Mouse (Mus musculus) intestine, embryonic 15.5 days (tissue): ENCODE results near the gene Crb3. TPM values are rescaled to one million over a fixed set of nuclear protein-coding genes. Genes with fewer than 3 reads are reported as not detected.
A peak's percentile ranks its signal among the peaks of the same experiment; 100 is the strongest.

ENCODE experiments used
- ATAC-seq: fragments of 200-750 bp; cut with Nextera tagmentation; 2 replicates; pipeline ENCODE4 v1.8.0; 2017; ENCODE audit warnings: moderate TSS enrichment, moderate library complexity
- H3K27ac ChIP-seq: fragments of 300-500 bp; sonication (generic); 2 replicates; pipeline ENCODE4 v1.5.1; 2015; ENCODE audit warnings: mild to moderate bottlenecking, inconsistent platforms
- H3K27me3 ChIP-seq: fragments of 300-500 bp; sonication (generic); replicated peaks from 2 replicates; pipeline ENCODE4 v1.6.1; 2015; ENCODE audit warnings: inconsistent platforms
- H3K36me3 ChIP-seq: fragments of 300-500 bp; sonication (generic); 2 replicates; pipeline ENCODE4 v1.6.1; 2015; ENCODE audit warnings: inconsistent platforms
- H3K4me1 ChIP-seq: fragments of 300-500 bp; sonication (generic); replicated peaks from 2 replicates; pipeline ENCODE4 v1.6.1; 2015; ENCODE audit warnings: inconsistent platforms
- H3K4me2 ChIP-seq: fragments of 300-500 bp; sonication (generic); replicated peaks from 2 replicates; pipeline ENCODE4 v1.6.1; 2015; ENCODE audit warnings: mild to moderate bottlenecking, inconsistent platforms
- H3K4me3 ChIP-seq: fragments of 300-500 bp; sonication (generic); replicated peaks from 2 replicates; pipeline ENCODE4 v1.5.1; 2015; ENCODE audit warnings: inconsistent platforms
- H3K9ac ChIP-seq: fragments of 300-500 bp; sonication (generic); 2 replicates; pipeline ENCODE4 v1.6.1; 2015; ENCODE audit warnings: inconsistent platforms
- H3K9me3 ChIP-seq: fragments of 300-500 bp; sonication (generic); 2 replicates; pipeline ENCODE4 v1.6.1; 2016; ENCODE audit warnings: inconsistent platforms
- WGBS: fragments of 180-500 bp; shearing (Covaris S2); methylation state at CpG from one replicate; pipeline ENCODE4 v1.1.7; 2015; 5-methylcytosine and 5-hydroxymethylcytosine counted together
- polyA plus RNA-seq: library from polyadenylated mRNA; unstranded; fragments of >200 nt; fragmentation: Nextera tagmentation; extraction: Ambion mirVana; gene quantifications from 2 replicates; pipeline ENCODE4 v1.2.1, GENCODE M21; 2015

The Crb3 gene
- polyA plus RNA-seq, 1 experiment from 2014 or later, result 91.6 TPM

DNA sequence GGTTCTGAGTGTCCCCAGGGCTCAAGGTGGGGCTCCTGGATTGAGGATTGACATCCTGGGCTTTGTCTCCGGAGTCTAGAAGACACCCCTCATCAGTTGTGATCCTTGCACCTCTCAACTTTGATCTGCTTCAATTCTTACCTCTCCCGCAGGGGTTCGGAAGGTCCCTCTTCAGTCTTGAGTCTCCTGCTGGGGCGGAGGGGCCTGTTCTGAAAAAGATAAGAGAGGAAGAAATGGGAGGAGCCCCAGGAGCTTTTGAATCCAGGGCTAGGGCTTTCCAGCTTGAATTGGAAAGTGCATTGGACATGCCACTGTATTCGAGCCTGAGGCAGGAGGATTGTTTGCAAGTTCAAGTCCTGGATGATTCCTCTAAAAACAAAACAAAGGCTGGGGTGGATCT lies 8.0 kb downstream of the Crb3 start:
- ATAC-seq, result no peak
- H3K4me3 ChIP-seq, result no peak overlapping the region
- WGBS, result 64% methylated on average over 5 of the region's 5 CpGs
- no peak overlapping the region for H3K4me2 ChIP-seq
- H3K9ac ChIP-seq, result no peak overlapping the region
- H3K36me3 ChIP-seq, result no peaks in the 10 kb centered on the region
- peaks cover 12% of the 10 kb centered on the region; the same call in 1 of the 2 replicates for H3K4me1 ChIP-seq
- no peaks in the 10 kb centered on the region for H3K9me3 ChIP-seq
- H3K27me3 ChIP-seq, result peaks cover 13% of the 10 kb centered on the region
- H3K27ac ChIP-seq, result no peak overlapping the region

DNA sequence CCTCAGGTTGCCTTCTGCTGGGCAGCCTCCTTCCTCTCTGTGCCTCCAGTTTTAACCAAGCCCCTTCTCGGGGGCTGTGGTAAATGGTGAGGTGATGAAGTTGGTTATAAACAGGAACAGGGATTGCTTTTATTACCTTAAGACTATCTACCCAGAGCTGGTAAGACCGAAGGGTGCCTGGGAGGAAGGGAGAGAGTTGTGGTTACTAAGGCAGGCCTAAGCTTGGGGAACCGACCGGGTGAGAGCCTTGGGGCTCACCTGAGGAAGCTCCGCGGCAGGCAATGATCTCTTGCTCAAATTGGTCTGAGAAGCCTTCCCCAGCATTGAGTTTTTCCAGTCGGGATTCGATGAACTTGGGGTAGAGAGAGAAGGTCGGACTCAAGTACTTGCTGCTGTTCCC lies 11.4 kb downstream of the Crb3 start:
- peak; percentile 55 for ATAC-seq
- Histone ChIP-seq H3K4me1 (peaks cover 10% of the 10 kb centered on the region; the same call in 1 of the 2 replicates), H3K9me3 (no peaks in the 10 kb centered on the region), H3K27ac (no peak overlapping the region), H3K36me3 (no peaks in the 10 kb centered on the region), H3K9ac (no peak overlapping the region), H3K27me3 (no peaks in the 10 kb centered on the region), H3K4me3 (no peak overlapping the region), H3K4me2 (peak overlapping the region; percentile 39)
- 11% methylated on average over 9 of the region's 9 CpGs for WGBS

DNA sequence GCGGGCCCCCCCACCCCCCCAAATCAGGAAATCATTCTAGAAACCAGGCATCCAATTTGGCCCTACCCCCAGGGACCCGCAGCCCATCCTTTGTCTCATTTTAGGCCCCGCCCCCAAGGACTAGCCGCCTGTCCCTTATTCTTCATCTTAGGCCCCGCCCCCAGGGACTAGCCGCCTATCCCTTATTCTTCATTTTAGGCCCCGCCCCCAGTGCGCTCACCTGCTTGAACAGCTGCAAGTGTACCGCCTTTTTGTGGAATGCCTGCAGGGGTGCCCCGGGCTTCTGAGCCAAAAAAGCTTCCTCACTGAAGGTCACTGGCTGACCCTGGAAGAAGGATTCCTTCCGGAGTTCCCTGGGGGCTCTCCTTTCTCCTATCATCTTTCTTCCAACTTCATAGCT lies 11.8 kb downstream of the Crb3 start:
- 5% methylated on average over 11 of the region's 11 CpGs for WGBS

DNA sequence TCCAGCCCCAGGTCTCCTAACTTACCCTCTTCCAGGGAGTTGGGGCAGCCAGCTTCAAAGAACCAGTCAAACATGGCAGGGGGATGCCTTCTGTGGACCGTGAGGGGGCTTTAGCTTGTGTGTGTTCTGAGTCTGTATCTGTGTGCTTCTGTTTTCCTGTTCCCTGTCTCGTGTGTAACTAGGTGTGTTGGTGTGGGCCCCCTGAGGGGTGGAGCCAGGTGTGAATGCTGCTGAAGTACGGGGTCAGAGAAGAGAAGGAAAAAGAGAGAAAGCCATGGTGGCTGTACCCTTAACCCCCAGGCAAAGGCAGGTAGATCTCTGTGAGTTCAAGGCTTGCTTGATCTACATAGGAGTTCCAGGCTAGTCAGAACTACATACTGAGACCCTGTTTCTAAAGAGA lies 18.0 kb downstream of the Crb3 start:
- Histone ChIP-seq H3K9ac (no peak overlapping the region), H3K36me3 (no peaks in the 10 kb centered on the region), H3K9me3 (no peaks in the 10 kb centered on the region), H3K27me3 (no peaks in the 10 kb centered on the region), H3K4me3 (no peak overlapping the region), H3K4me2 (no peak overlapping the region), H3K4me1 (peaks cover 15% of the 10 kb centered on the region; the same call in 1 of the 2 replicates), H3K27ac (no peak overlapping the region)
- WGBS, result 40% methylated on average over 3 of the region's 3 CpGs
- no peak for ATAC-seq

More for the DNA sequence above, 11.8 kb downstream of the Crb3 start:
- no peak overlapping the region for H3K9ac ChIP-seq
- H3K27me3 ChIP-seq, result no peaks in the 10 kb centered on the region
- no peak overlapping the region for H3K4me3 ChIP-seq
- peaks cover 7% of the 10 kb centered on the region; the same call in 1 of the 2 replicates for H3K4me1 ChIP-seq
- H3K27ac ChIP-seq, result no peak overlapping the region
- peak overlapping the region; percentile 39 for H3K4me2 ChIP-seq
- no peaks in the 10 kb centered on the region for H3K36me3 ChIP-seq
- H3K9me3 ChIP-seq, result no peaks in the 10 kb centered on the region
- peak; percentile 86 for ATAC-seq

DNA sequence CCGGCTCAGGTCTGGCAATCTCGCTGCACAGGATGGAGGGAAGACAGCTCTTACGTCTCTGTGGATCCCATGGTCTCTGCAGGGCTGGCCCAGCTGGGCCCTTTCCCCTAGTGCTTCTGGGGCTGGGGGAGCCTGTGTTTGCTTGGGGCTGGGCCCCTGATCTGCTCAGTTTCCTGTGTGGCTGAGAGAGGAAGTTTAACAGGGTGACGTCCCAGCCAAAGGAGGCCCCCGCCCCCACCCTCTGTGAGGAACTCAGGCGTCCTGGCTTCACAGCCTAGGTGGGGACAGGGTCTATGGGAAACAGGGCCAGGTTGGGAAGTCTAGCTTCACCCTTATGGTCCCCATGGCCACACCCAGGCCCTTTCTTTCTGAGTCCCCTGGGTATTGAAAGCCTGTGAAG lies 19.4 kb downstream of the Crb3 start, which contains the start of gene Dennd1c:
TSS of gene Dennd1c (minus strand) at position 179 of the 400 bp plus-strand sequence.
- no peaks in the 10 kb centered on the region for H3K27me3 ChIP-seq
- ATAC-seq, result 0 out of 2 replicates have a peak, but pooled peaks have one; percentile 9
- no peaks in the 10 kb centered on the region for H3K36me3 ChIP-seq
- 0 out of 2 replicates have a peak within 1 kb of the TSS, but pooled peaks have one; percentile 17 for H3K27ac ChIP-seq
- H3K4me2 ChIP-seq, result peak within 1 kb of the TSS; percentile 19; the same call in 1 of the 2 replicates
- no peaks in the 10 kb centered on the region for H3K9me3 ChIP-seq
- peaks cover 15% of the 10 kb centered on the region; the same call in 1 of the 2 replicates for H3K4me1 ChIP-seq
- WGBS, result 29% methylated on average over 6 of the region's 6 CpGs
- peak within 1 kb of the TSS; percentile 20; the same call in 1 of the 2 replicates for H3K9ac ChIP-seq
- H3K4me3 ChIP-seq, result no peak within 1 kb of the TSS

DNA sequence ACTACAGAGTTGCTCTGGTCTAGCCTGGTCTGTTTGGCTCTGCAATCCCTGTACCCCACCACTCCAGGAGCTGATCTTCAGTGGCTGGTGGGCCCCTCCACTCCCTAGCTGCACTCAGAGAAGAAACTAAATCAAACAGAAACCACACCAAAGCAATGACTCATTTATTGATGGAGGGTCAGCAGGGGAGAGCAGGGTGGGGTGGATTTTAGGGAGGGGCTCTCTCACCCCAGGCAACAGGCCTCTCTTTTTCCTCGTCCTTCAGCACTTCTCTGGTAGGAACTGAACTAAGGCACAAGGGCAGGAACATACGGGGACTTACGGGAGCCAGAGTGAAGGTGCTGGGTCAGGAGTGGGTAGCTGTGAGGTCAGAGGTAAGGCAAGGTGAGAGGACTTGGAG lies 21.0 kb downstream of the Crb3 start:
- no peak overlapping the region for H3K9ac ChIP-seq
- H3K4me1 ChIP-seq, result peaks cover 17% of the 10 kb centered on the region; the same call in 1 of the 2 replicates
- H3K27ac ChIP-seq, result no peak overlapping the region
- no peak overlapping the region for H3K4me3 ChIP-seq
- H3K9me3 ChIP-seq, result no peaks in the 10 kb centered on the region
- 32% methylated on average over 3 of the region's 3 CpGs for WGBS
- no peak overlapping the region for H3K4me2 ChIP-seq
- peak; percentile 63 for ATAC-seq
- no peaks in the 10 kb centered on the region for H3K36me3 ChIP-seq
- no peaks in the 10 kb centered on the region for H3K27me3 ChIP-seq

DNA sequence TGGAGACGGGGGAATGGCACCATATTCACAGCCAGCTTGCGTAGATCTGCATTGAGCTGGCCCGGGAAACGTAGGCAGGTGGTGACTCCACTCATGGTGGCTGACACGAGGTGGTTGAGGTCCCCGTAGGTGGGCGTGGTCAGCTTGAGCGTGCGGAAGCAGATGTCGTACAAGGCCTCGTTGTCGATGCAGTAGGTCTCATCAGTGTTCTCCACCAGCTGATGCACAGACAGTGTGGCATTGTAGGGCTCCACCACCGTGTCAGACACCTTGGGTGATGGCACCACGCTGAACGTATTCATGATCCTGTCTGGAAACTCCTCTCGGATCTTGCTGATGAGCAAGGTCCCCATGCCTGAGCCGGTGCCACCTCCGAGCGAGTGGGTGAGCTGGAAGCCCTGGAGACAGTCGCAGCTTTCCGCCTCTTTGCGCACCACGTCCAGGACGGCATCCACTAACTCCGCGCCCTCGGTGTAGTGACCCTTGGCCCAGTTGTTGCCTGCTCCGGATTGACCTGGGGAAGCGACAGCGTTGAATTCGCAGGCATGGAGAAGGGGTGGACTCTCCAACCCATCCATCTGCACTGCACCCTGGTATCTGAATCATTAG lies 22.4 kb downstream of the Crb3 start:
- Histone ChIP-seq H3K9ac (no peak overlapping the region), H3K4me2 (no peak overlapping the region), H3K4me1 (peaks cover 17% of the 10 kb centered on the region; the same call in 1 of the 2 replicates), H3K4me3 (no peak overlapping the region), H3K27me3 (no peaks in the 10 kb centered on the region), H3K9me3 (no peaks in the 10 kb centered on the region), H3K27ac (no peak overlapping the region), H3K36me3 (no peaks in the 10 kb centered on the region)
- ATAC-seq, result no peak
- 93% methylated on average over 31 of the region's 31 CpGs for WGBS

DNA sequence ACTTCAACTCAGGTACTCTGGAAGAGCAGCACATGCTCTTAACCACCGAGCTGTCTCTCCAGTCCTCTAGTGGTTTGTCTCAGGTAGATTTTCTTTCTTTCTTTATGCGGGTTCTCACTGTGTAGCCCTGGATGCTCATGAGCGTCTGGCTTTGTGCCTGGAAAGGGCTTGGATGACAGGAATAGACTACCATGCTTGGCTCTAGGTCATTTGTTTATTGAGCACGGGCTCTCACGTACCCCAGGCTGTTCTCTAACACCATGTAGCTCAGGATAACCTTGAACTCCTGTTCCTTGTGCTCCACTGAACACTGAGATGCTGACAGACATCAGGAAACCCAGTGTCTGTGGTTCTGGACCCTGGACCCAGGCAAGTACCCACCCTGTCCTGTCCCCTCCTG lies 23.6 kb downstream of the Crb3 start:
- Histone ChIP-seq H3K36me3 (no peaks in the 10 kb centered on the region), H3K4me2 (no peak overlapping the region), H3K27me3 (no peaks in the 10 kb centered on the region; the same call in 1 of the 2 replicates), H3K9ac (no peak overlapping the region), H3K9me3 (no peaks in the 10 kb centered on the region), H3K27ac (no peak overlapping the region), H3K4me3 (no peak overlapping the region), H3K4me1 (peaks cover 23% of the 10 kb centered on the region)
- no peak for ATAC-seq
- WGBS, result 78% methylated on average over 5 of the region's 5 CpGs

DNA sequence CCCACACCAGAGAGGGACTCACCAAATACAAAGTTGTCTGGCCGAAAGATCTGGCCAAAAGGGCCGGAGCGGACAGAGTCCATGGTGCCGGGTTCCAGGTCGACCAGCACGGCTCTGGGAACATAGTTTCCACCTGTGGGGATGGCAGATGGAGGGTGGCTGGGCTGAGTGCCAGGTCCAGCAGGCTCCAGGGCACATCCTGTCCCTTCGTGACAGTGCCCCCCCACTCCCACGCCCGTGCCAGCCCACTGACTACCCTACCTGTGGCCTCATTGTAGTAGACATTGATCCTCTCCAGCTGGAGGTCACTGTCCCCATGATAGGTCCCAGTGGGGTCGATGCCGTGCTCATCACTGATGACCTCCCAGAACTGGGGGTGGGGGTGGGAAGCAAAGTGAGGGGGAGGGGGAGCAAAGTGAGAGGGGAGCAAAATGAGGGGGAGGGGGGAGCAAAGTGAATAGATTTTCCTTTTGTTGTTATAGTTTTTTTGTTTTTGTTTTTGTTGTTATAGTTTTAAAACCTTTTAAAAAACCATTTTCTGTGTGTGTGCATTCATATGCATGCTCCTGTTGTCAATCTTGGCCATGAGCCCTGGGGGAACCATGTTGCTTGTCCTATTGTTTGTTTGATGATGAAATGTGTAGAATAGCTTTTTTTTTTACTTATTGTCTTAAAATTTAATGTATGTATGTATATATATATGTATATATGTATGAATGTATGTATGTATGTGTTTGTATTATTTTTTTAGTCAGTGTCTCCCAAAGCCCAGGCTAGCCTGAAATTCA lies 27.3 kb downstream of the Crb3 start:
- no peak overlapping the region for H3K4me2 ChIP-seq
- H3K27me3 ChIP-seq, result no peaks in the 10 kb centered on the region; the same call in 1 of the 2 replicates
- no peak overlapping the region for H3K4me3 ChIP-seq
- ATAC-seq, result no peak
- H3K9ac ChIP-seq, result no peak overlapping the region
- 88% methylated on average over 11 of the region's 11 CpGs for WGBS
- H3K27ac ChIP-seq, result no peak overlapping the region
- H3K9me3 ChIP-seq, result no peaks in the 10 kb centered on the region
- H3K4me1 ChIP-seq, result peaks cover 9% of the 10 kb centered on the region
- H3K36me3 ChIP-seq, result no peaks in the 10 kb centered on the region

DNA sequence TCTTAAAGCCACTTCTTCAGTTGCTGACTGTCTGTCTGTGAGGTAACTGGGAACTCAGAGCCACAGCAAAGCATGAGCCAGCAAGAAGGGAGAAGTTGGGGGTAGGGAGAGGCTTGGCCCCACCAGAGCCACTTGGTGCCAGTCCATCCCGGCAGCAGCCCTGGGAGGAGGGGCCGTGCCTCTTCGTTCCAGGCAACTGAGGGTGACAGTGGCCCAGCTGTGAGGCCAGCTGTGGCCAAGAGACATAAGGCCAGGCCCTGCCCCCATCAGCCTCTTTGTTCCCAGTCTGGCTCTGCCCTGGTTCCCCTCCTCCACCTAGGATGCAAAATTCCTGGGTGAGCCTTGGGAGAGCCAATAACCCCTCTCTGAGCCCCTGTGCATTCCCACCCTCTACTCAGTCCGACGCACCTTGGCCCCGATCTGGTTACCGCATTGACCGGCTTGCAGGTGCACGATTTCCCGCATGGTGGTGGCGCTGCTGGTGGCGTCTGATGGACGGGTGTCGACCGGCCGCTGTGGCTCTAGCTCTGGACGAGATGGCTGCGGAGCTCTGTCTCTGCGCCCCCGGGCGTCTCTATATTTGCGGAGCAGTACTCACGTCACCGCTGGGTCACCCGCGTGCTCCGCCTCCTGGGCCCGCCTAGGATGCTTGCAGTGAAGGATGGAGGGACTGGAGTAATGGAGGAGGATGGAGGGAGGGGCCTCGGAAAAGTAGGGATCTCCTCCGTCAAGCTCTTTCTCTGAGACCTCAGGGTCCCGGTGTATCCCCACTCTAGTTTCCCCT lies 28.3 kb downstream of the Crb3 start, which contains the start of gene Tubb4a:
TSS of gene Tubb4a (minus strand) at position 734 of the 784 bp plus-strand sequence.
- Histone ChIP-seq H3K4me3 (peak within 1 kb of the TSS; percentile 37), H3K27ac (no peak within 1 kb of the TSS), H3K4me2 (peak within 1 kb of the TSS; percentile 74), H3K4me1 (peaks cover 9% of the 10 kb centered on the region), H3K36me3 (no peaks in the 10 kb centered on the region), H3K9ac (peak within 1 kb of the TSS; percentile 37), H3K27me3 (no peaks in the 10 kb centered on the region; the same call in 1 of the 2 replicates), H3K9me3 (no peaks in the 10 kb centered on the region)
- WGBS, result under 1% methylated on average over 31 of the region's 31 CpGs
- ATAC-seq, result peak; percentile 70

DNA sequence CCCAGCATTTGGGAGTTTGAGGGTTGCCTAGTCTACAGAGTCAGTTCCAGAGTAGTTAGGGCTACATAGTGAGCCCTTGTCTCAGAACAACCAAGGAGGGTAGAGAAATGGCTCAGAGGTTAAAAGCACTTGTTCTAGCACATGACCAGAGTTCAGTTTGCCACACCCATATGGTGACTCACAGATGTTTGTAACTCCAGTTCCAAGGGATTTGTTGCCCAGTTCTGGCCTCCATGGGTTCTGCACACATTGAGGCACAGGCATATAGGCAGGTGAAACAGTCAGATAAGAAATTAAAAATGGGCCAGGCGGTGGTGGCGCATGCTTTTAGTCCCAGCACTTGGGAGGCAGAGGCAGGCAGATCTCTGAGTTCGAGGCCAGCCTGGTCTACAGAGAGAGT lies 35.3 kb downstream of the Crb3 start:
- 93% methylated on average over 3 of the region's 3 CpGs for WGBS

More for the DNA sequence above, 35.3 kb downstream of the Crb3 start:
- Histone ChIP-seq H3K4me1 (0 out of 2 replicates have a peak, but pooled peaks cover 2% of the 10 kb centered on the region), H3K9me3 (no peaks in the 10 kb centered on the region), H3K36me3 (no peaks in the 10 kb centered on the region), H3K9ac (no peak overlapping the region), H3K4me3 (no peak overlapping the region), H3K27ac (no peak overlapping the region), H3K27me3 (no peaks in the 10 kb centered on the region), H3K4me2 (no peak overlapping the region)
- peak; percentile 24 for ATAC-seq
